Mouse (Mus musculus): Measurements from ENCODE around the gene Pcnx2.

GRCm38 (mm10) chr8:125854379-125854778, 43.7 kb downstream of the Pcnx2 start:
- no peak for TF ChIP-seq MAX (IDR thresholded peaks at IDR 0.05; ENCODE audit: low read depth)
- TF ChIP-seq SRF (IDR thresholded peaks at IDR 0.05; ENCODE audit: control insufficient read depth, insufficient read length, low read depth), result no peak
- TF ChIP-seq POLR2A (IDR thresholded peaks at IDR 0.05; ENCODE audit: insufficient read length, low read depth), result no peak
- no peak for TF ChIP-seq USF1 (IDR thresholded peaks at IDR 0.05; ENCODE audit: low read depth)
- TF ChIP-seq POLR2AphosphoS2 (IDR thresholded peaks at IDR 0.05; ENCODE audit: insufficient read length, low read depth), result no peak
- TF ChIP-seq TCF12 (IDR thresholded peaks at IDR 0.05; ENCODE audit: insufficient read depth, poor library complexity, severe bottlenecking), result no peak
- no peak for TF ChIP-seq REST (IDR thresholded peaks at IDR 0.05; ENCODE audit: insufficient read depth, insufficient read length)
- no peak for TF ChIP-seq E2F4 (IDR thresholded peaks at IDR 0.05; ENCODE audit: insufficient read depth)
- TF ChIP-seq MYOD1 (IDR thresholded peaks at IDR 0.05; ENCODE audit: control insufficient read depth in 1 of 3, insufficient read length in 2 of 3, low read depth in 2 of 3), result no peak
- TF ChIP-seq CEBPB (IDR thresholded peaks at IDR 0.05; ENCODE audit: insufficient read depth, poor library complexity, severe bottlenecking), result no peak
- TF ChIP-seq TCF3 (IDR thresholded peaks at IDR 0.05; ENCODE audit: insufficient read length, low read depth), result no peak
- TF ChIP-seq MYOG (IDR thresholded peaks at IDR 0.05; ENCODE audit: control insufficient read depth in 1 of 3, insufficient read depth in 1 of 3, insufficient read length in 2 of 3, low read depth in 2 of 3), result no peak

Measured in myocyte (in vitro differentiated cells).